Mouse (Mus musculus) gastrocnemius, postnatal 36 days (tissue): ENCODE data around the gene Ephb6. TPM values are rescaled to one million over a fixed set of nuclear protein-coding genes. Genes with fewer than 3 reads are reported as not detected.

Source experiments
- DNase-seq, 2 experiments: peaks; one replicate each; pipeline ENCODE4 v3.0.0; 2022
- intact Hi-C: fragments of 180-260 bp; cut with DNase I; formaldehyde crosslinking; loops from one replicate; pipeline ENCODE4 v1.15.1; 2025
- total RNA-seq, 2 experiments: library from RNA; stranded (reverse); gene quantifications; 2 replicates each; pipeline ENCODE4 v1.2.3; 2021

The Ephb6 gene
- total RNA-seq, 2 experiments from 2014 or later: 1.1 to 1.3 TPM

DNA sequence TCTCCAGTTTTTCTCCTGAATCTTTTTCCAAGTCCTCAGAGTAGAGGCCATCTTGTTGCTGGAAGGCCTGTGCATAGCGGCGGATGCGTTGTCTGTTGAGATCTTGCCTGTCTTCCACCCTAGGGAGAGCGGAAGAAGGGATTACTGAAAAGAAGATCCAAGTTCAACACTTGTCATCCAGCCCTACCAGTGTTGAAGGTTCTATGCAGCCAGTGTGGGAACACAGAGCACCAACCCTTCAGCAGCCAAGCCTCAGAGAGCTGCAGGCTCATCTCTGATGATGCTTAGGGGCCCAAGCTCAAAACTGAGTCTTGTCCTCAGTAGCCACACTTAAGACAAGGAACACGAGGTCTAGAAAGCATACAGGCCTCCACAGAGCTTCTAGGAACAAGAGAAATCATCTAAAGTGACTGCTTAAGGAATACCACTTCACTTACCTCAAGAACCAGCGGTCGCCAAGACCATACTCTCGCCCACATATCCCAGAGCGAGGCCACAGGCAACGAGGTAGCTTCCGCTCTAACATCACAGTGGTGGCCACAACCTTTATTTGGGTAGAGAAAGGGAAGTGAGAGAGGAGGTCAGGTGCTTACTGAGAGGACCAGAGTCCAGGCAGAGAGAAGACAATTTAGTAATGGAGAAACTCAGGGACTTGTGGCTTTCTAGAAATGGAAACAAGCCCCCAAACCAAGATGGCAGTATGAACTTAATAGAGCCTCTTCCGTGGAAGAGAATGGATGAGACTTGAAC is 16.1 kb downstream of the Ephb6 start:
- intact Hi-C loops: no loop called here
- DNase-seq: no peak

DNA sequence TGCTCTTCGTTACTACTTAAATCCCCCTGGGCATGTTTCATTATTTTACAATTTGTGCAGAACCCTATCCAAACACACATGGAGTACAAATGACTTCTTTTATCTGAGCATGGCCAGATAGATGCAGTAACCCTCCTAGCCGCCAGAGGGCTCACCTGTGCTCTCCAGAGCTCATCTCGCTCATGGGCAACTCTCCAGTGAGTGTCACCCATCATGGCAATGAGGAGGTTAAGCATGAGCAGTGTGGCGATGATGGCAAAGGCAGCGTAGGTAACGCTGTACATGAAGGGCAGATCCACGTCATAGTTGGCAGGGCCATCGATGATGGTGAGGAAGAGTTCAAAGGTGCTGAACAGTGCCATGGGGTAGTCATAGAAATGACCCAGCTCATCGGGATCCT is 17.4 kb downstream of the Ephb6 start:
- intact Hi-C loops: no loop called here

DNA sequence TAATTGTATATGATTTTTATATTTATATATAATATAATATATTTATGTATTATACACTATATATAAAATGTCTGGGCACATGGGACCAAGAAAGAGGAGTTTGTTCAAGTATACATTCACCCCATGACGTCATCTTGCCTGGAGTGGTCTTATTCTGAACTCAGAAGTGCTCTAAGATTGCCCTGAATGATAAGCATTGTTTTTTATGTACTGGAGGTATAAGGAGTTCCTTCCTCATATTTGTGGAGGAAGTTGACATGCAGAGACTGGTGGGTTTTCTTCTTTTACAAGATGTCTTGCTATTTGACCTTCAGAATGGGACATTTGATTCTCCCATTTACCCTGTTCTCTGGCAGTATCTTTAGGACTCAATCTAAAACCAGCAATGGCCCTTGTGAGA is 22.9 kb downstream of the Ephb6 start:
- intact Hi-C loops: no loop called here
- no peak for DNase-seq

More for the DNA sequence above, 17.4 kb downstream of the Ephb6 start:
- no peak for DNase-seq

DNA sequence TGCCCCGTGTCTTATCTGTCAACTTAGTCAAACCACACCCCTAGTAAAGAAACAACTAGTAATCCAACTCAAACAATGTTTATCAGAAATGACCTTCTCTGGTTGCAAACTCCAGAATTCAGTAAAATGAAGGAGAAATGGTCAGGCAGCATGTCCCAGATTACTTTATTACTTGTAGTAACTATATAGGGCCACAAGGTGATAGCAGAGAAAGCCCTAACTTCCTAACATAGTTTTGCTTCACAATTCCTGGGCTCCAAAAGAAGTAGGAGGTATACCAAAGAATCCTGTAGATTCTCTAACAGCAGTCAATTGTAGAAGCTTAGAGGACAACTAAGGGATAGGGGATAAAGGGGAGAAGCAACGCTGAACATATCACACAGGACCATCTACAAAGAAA is 25.5 kb downstream of the Ephb6 start:
- intact Hi-C loops: no loop called here
- no peak for DNase-seq

DNA sequence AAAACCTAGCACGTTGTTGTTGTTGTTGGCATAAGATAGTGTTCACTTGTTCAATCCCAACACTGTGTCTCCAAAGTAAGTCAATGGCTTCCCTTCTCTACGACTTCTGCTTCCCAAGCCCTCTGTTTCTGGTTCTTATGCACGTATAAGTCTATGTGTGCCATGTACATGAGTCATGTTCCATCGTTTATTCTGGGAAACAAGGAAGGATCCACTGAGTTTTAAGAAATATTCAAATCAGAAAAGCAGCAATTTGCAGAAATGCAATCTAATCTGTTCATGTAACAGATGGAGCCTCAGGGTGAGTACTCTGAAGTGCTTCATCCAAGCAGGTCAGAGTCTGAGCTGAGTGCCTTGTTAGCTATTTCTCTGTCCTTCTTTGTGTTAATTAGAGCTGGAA is 26.3 kb downstream of the Ephb6 start:
- no peak for DNase-seq
- intact Hi-C loops: no loop called here

DNA sequence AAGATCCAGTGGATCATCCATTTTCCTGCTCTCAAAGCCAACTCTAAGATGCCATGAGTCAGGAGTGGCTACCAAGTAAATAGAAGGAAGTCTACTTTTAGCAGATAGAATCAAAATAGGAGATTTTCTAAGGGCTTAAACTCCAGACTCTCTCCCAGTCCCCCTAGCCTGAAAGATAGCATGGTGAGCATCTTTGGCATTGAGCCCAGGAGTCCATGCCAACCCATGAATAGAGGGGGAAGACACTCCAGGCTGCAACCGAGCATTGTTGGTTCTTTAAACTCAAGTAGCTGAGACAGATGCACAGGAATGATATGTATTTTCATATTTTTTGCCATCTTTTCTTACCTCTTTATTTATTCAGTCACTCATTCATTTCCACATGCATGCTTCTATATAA is 29.9 kb downstream of the Ephb6 start:
- intact Hi-C loops: no loop called here
- no peak for DNase-seq

DNA sequence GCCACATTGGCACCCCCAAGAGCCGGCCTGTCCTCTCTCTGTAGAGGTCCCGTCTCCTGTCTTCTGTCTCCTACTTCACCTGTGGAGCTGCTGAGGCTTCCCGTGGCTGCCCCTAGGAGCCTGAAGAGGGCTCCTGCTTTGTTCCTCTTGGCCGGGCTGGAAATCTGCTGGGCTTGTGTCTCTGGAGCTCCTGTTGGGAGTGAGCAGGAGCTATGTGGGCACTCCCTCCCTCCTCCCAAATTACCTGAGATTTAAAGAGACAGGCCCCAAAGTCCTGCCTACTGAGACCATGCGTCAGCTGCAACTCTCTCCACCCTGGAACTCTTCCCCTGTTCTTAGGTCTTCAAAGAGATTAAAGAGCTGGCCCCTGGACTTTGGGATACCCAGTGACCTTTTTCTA is 30.9 kb downstream of the Ephb6 start, which contains the start of gene Trpv6:
TSS of gene Trpv6 (minus strand) at position 228 of the 400 bp plus-strand sequence.
- no peak for DNase-seq
- intact Hi-C loops: no loop called here

DNA sequence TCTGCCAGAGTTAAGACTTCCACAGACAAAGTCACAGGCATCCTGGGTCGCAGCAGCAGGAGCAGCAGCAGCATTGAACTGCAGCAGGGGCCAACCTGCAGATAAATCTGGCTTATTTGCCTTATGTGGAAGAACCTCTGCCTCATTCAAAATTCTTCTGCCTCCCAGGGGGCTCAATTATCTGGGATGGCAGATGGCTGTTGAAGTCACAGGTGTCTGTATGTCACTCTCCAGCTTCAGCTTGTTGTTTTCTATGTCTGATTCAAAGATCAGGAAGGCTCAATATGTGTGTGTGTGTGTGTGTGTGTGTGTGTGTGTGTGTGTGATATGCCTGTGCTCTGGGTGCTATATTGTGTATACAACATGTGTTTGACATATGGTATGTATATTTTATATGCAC is 32.1 kb downstream of the Ephb6 start:
- intact Hi-C loops: no loop called here

DNA sequence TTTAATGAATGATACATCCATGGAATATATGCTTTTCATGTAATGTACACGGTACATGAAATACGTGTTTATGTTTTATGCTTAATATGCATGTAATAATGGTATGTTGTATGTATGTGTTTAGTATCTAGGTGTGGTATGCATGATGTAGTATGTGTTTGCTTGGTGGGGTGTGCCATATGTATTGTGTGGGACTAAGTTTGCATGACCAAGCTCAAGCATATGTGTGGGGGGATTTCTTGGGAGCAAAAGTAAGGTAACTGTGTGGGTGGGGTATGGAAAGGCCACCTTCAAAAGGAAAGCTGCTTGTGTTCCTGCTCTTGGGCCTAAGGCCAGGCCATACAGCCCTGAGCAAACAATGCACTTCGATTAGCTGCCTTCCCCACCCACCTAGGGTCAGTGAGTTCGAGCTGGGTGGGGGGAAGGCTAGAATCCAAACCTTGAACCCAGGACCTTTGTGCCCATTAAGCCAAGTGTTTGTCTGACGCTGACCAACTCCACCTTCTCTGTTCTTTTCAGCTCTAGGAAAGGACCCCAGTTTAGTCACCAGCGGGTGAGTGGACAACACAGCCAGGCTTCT is 32.7 kb downstream of the Ephb6 start:
- intact Hi-C loops: no loop called here
- no peak for DNase-seq

More for the DNA sequence above, 32.1 kb downstream of the Ephb6 start:
- DNase-seq: no peak

DNA sequence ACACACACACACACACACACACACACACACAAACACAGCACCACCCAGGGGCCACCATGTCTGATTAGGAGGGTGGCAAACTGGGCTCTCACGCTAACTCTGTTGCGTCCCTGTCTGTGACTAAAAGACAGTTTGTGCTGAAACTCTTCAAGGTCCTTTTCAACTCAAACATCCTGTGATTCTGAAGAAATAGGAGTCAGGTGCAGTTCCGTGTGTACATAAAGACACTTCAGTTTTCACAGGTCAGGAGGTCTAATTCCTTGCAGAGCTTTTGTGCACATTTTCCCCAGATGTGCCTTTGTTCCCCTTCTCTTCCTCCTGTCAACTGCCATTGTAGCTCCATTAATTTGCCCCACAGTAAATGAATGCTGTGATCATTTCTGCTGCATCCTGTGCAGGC is 35.2 kb downstream of the Ephb6 start:
- intact Hi-C loops: no loop called here
- no peak for DNase-seq

DNA sequence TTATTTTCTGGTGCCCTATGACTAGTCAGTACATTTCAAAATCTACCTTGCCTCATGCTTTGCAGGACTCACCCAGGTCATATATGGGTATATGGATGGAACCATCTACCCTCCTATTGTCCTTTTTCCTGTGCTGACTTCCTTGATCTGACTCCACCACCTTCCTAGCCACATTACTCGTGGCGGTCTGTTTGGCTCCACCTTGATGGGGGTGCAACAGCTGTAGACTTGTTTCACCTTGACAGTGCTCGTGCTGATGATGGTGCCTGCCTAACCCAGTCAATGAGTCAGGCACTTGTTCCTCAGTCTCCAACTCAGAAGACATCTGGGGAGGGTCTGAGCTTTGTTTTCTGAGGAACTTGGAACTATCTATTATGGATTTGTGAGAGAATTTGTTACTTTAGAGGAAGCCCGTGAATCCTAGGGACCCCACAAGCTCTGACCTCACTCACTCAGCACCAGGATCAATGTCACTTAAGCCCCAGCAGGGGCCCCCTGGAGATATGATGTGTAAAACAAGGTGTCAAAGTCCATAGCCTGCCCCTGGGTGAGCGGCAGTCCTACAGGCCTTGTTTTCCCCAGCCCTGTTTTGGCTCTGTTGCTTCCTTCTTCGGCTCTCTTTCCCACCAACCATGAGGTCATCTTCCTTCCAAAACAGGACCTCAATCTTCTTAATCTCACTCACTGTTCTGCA is 36.0 kb downstream of the Ephb6 start:
- no peak for DNase-seq
- intact Hi-C loops: no loop called here

DNA sequence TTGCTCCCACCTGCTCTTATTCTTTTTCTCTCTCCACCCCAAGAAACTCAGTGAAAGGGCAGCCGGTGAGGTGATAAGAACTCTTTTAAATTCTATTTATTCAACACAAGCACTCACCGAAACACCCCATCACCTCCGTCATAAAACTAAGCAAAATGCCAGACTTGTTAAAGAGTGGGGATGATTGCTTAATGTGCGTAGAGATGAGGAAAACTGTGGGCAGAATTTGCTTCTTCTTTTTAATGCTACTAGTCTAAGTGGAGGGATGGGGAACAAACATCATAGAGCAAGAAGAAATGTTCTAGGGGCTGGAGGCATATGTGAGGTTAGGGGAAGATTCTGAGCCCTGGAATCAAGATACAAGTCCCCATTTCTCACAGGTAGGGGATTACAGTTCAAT is 37.5 kb downstream of the Ephb6 start:
- intact Hi-C loops: no loop called here

DNA sequence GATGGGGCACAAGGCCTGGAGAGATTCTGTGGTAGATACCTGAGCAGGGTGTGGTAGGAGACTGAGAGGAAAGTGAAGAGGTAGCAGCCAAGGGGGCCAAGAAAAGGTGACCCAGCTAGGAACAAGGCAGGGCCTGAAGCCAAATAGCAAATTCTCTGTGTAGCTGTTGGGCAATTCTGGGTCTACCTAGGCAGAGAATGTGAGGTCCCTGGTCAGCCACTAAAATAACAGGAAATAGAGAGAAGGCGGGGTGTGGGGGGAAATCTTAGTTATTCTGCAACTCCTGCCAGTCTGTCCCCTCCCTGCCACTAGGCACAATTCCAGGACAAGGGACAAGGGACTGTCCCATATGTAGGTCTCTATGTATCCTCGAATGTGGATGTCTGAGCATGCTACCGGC is 37.9 kb downstream of the Ephb6 start:
- no peak for DNase-seq
- intact Hi-C loops: no loop called here

More for the DNA sequence above, 37.5 kb downstream of the Ephb6 start:
- DNase-seq: no peak

DNA sequence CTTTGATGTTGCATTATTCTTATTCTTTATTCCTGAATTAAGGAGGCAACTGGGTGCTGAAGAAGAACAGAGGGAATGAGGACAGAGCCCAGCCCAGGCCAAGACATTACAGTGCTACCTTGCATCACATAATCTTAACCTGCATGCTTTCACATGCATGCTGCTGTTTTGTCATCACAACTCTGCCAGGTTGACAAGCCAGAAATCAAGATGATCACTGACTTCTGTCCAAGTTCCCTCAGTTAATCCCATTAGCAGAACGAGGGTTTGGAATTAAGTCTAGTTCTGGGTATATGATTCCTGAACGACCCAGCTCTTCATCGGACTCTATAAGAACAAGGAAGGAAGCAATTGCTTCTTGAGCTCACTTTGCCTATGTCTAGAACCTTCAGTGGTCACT is 40.9 kb downstream of the Ephb6 start:
- intact Hi-C loops: no loop called here
- no peak for DNase-seq

DNA sequence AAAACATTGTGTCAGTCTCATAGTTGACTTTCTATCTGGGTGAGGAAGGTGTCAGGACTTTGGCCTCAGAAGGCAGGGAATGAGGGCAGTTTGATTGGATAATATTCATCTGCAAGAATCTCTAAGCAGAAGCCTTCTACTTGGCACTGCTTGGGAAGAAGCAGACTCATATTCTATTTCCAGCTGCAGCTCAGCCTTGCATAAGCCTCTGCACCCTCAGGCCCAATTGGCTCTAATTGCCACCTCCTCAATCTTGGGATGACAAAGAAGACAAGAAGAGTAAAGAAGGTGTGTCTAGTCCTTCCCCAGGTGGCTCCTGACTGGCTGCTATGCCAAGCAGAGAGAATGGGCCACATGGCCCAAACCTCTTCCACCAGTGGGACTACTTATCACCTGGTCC is 41.4 kb downstream of the Ephb6 start:
- intact Hi-C loops: no loop called here
- DNase-seq: no peak

DNA sequence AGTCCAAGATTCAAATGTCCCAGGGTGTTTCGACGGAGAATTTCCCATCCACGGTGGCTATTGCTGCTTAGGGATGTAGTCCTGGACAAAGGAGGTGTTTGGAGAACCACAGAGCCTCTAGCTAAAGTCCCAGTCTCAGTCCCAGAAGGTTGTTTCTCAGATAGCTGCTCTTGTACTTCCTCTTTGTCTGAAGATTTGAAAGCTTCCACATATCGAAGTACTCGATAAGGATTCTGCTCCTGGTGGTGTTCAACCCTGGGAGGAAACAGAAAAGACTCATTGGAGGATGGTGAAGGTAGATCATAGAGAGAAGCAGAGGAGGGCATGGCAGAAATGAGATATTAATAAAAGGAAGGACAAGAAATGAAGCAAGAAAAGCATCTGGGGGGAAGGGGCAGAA is 47.9 kb downstream of the Ephb6 start:
- intact Hi-C loops: no loop called here
- DNase-seq: no peak

DNA sequence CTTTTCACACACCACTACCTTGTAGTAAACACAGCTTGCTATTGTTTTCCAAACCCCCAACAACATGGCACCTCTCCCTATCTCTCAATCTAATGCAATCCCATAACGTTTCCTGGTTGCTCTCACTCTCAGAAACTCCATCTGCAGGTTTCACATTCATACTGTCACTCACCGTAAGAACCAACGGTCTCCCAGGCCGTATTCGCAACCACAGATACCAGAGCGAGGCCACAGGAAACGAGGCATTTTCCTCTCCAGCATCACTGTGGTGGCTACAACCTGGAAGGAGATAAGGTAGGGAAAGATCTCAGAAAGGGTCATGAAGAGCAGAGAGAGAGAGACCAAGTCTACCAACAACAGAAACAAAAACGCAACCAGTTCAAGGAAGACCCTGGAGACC is 49.4 kb downstream of the Ephb6 start:
- intact Hi-C loops: no loop called here
- no peak for DNase-seq

DNA sequence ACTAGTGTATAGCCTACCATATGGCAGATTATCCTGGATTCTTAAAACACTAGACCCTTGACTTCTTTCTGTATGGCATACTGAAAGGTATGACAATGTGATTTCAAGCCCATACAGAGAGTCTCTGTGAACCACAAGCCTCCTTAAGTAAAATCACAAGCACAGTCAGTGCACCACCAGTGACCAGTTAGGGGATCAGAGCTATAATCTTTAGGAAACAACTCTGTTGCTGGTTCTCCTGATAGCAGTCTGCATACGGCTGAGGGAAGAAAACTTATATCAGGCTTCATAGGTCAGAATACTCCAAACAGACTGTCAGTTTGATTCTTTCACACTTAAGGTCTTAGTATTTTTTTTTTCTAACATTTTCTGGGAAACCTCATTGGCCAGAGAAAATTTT is 53.2 kb downstream of the Ephb6 start:
- intact Hi-C loops: no loop called here
- no peak for DNase-seq

DNA sequence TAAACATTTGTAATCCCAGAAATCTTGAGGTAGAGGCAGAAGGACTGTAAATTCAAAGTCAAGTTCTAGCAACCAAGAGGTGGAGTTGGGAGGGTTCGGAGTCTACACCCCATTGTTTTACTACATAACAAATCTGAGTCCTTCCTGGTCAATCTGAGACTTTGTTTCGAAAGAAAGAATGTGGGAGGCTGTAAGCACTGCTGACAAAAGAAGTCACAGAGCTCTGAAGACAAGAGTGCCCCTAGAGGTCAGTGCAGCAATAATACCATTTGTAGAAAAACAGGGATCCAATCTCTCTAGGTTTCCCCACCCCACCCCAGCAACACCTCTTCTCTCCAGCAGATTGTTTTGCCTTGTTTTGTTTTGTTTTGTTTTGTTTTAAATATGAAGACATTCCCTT is 57.0 kb downstream of the Ephb6 start:
- DNase-seq: no peak
- intact Hi-C loops: no loop called here
